Mouse (Mus musculus): ENCODE results near the gene Rpgrip1.
A peak's percentile ranks its signal among the peaks of the same experiment; 100 is the strongest.

The Rpgrip1 gene

GRCm38 (mm10) chr14:52197156-52197878 lies 86.8 kb downstream of the Rpgrip1 start, which contains the start of gene Supt16:
Gene Supt16 (minus strand): TSS chr14:52197416.
- DNase-seq (ENCODE audit: low read depth, low spot score): peak; percentile 94

- peak; percentile 57 for DNase-seq (ENCODE audit: low read depth, low spot score)
Measured at GRCm38 (mm10) chr14:52198141-52198540, 87.6 kb downstream of the Rpgrip1 start.

- no peak for DNase-seq (ENCODE audit: low read depth, low spot score)
Measured at GRCm38 (mm10) chr14:52199412-52199811, 88.9 kb downstream of the Rpgrip1 start.

All from A20 (cell line).